Mouse (Mus musculus): ENCODE data around the gene F2rl1. TPM values are rescaled to one million over a fixed set of nuclear protein-coding genes. Genes with fewer than 3 reads are reported as not detected.

The F2rl1 gene
- 0.20 TPM in 1 of 2 replicates, not detected in the other for polyA plus RNA-seq (2014; fragmentation: Nextera tagmentation; extraction: Ambion mirVana)

DNA sequence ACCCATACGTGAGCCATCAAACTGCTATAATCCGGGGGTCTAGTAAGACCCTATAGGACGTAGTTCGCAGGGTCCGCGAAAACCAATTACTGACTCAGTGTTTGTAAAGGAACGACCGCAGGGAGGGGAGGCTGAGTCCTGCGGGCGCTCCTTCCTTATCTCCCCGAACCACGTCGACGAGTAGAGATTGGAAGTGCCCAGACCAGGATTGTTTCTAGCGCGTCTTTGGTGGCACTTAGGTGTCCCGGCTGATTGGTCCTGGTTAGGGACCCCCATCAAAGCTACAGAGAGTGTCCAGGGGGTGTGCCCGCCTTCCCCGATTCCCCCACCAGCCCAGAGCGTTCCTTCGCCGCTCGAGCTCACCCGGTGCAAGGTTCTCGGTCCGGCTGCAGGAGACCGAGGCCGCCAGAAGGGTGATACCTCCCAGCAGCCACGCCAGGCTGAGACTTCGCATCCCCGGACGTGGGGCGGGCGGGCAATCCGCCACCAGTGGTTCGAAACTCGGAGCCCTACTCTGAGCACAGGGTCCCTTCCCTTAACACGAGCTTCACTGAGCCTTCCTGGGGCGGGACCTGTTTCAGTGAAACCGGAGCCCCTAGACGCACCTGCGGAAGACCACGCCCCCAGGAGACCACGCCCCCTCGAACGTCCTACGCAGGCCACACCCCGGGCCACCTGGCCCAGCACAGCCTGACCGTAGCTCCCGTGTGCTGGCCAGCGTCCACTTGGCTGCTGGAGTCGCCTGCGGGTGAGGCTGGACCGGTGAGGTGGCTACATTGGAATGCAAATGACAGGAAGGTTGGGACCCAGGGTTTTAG is at the start of gene F2rl1:
TSS of gene F2rl1 (minus strand) at position 554 of the 818 bp plus-strand sequence.
- peak within 1 kb of the TSS; percentile 97 for H3K4me2 ChIP-seq
- peaks cover 12% of the 10 kb centered on the region; the same call in 1 of the 2 replicates for H3K4me1 ChIP-seq (ENCODE audit: control insufficient read depth, insufficient read depth, low read length)
- peak within 1 kb of the TSS; percentile 50 for H3K4me3 ChIP-seq (ENCODE audit: low read depth, low read length)
- peak; percentile 74; the same call in 1 of the 2 replicates for ATAC-seq (replicated peaks; ENCODE audit: insufficient number of reproducible peaks, low FRiP score, low TSS enrichment)
- peaks cover 30% of the 10 kb centered on the region for H3K27me3 ChIP-seq (ENCODE audit: control insufficient read depth, insufficient read depth, low read length)
- H3K27ac ChIP-seq (ENCODE audit: low read depth, low read length), result no peak within 1 kb of the TSS
- H3K36me3 ChIP-seq (ENCODE audit: control insufficient read depth, insufficient read depth, low read length), result no peaks in the 10 kb centered on the region
- H3K9me3 ChIP-seq (replicated peaks; ENCODE audit: control insufficient read depth, low read length), result no peaks in the 10 kb centered on the region
- under 1% methylated on average over 54 of the region's 54 CpGs for WGBS (ENCODE audit: insufficient replicate concordance)
- peak within 1 kb of the TSS; percentile 61; the same call in 1 of the 2 replicates for H3K9ac ChIP-seq (ENCODE audit: low read depth, low read length)

GRCm38 (mm10) chr13:95570877-95571276 is 45.9 kb upstream of the F2rl1 start:
- H3K4me1 ChIP-seq (ENCODE audit: control insufficient read depth, insufficient read depth, low read length), result no peaks in the 10 kb centered on the region
- H3K4me2 ChIP-seq, result no peak overlapping the region
- ATAC-seq (replicated peaks; ENCODE audit: insufficient number of reproducible peaks, low FRiP score, low TSS enrichment), result no peak
- H3K27ac ChIP-seq (ENCODE audit: low read depth, low read length), result no peak overlapping the region
- H3K4me3 ChIP-seq (ENCODE audit: low read depth, low read length), result no peak overlapping the region
- H3K27me3 ChIP-seq (ENCODE audit: control insufficient read depth, insufficient read depth, low read length), result no peaks in the 10 kb centered on the region
- 93% methylated on average over 4 of the region's 4 CpGs for WGBS (ENCODE audit: insufficient replicate concordance)
- no peak overlapping the region for H3K9ac ChIP-seq (ENCODE audit: low read depth, low read length)
- no peaks in the 10 kb centered on the region for H3K36me3 ChIP-seq (ENCODE audit: control insufficient read depth, insufficient read depth, low read length)
- H3K9me3 ChIP-seq (replicated peaks; ENCODE audit: control insufficient read depth, low read length), result no peaks in the 10 kb centered on the region; the same call in 1 of the 2 replicates

GRCm38 (mm10) chr13:95569326-95569725 is 44.3 kb upstream of the F2rl1 start:
- Histone ChIP-seq H3K4me2 (no peak overlapping the region), H3K4me3 (ENCODE audit: low read depth, low read length) (no peak overlapping the region)

DNA sequence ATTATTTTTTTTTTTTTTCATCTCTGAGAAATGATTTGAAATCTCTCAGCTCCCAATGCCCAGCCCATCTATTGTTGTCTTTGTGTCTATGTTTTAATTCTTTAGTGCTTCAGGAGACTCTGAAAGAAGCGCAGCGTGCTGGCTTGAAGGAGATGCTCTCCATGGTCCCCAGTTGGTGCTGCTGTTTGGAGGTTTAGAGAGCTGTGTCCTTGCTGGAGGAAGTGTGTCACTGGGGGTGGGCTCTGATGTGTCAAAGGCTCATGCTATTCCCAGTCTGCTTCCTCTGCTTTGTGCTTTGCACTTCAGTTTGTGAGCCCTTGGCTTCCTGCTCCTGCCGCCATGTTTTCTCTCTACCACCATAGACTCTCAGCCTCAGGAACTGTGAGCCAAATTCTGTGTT is 43.3 kb upstream of the F2rl1 start:
- H3K27ac ChIP-seq (ENCODE audit: low read depth, low read length), result no peak overlapping the region
- H3K9ac ChIP-seq (ENCODE audit: low read depth, low read length), result no peak overlapping the region
- no peaks in the 10 kb centered on the region for H3K27me3 ChIP-seq (ENCODE audit: control insufficient read depth, insufficient read depth, low read length)
- no peaks in the 10 kb centered on the region; the same call in 1 of the 2 replicates for H3K9me3 ChIP-seq (replicated peaks; ENCODE audit: control insufficient read depth, low read length)
- H3K4me3 ChIP-seq (ENCODE audit: low read depth, low read length), result no peak overlapping the region
- H3K36me3 ChIP-seq (ENCODE audit: control insufficient read depth, insufficient read depth, low read length), result no peaks in the 10 kb centered on the region
- no peaks in the 10 kb centered on the region for H3K4me1 ChIP-seq (ENCODE audit: control insufficient read depth, insufficient read depth, low read length)
- no peak overlapping the region for H3K4me2 ChIP-seq
- no peak for ATAC-seq (replicated peaks; ENCODE audit: insufficient number of reproducible peaks, low FRiP score, low TSS enrichment)
- WGBS (ENCODE audit: insufficient replicate concordance), result 92% methylated on average over 3 of the region's 3 CpGs

More at GRCm38 (mm10) chr13:95569326-95569725, 44.3 kb upstream of the F2rl1 start:
- H3K9me3 ChIP-seq (replicated peaks; ENCODE audit: control insufficient read depth, low read length), result no peaks in the 10 kb centered on the region; the same call in 1 of the 2 replicates
- H3K9ac ChIP-seq (ENCODE audit: low read depth, low read length), result no peak overlapping the region
- no peak overlapping the region for H3K27ac ChIP-seq (ENCODE audit: low read depth, low read length)
- no peaks in the 10 kb centered on the region for H3K36me3 ChIP-seq (ENCODE audit: control insufficient read depth, insufficient read depth, low read length)
- no peaks in the 10 kb centered on the region for H3K27me3 ChIP-seq (ENCODE audit: control insufficient read depth, insufficient read depth, low read length)
- no peak for ATAC-seq (replicated peaks; ENCODE audit: insufficient number of reproducible peaks, low FRiP score, low TSS enrichment)
- no peaks in the 10 kb centered on the region for H3K4me1 ChIP-seq (ENCODE audit: control insufficient read depth, insufficient read depth, low read length)

DNA sequence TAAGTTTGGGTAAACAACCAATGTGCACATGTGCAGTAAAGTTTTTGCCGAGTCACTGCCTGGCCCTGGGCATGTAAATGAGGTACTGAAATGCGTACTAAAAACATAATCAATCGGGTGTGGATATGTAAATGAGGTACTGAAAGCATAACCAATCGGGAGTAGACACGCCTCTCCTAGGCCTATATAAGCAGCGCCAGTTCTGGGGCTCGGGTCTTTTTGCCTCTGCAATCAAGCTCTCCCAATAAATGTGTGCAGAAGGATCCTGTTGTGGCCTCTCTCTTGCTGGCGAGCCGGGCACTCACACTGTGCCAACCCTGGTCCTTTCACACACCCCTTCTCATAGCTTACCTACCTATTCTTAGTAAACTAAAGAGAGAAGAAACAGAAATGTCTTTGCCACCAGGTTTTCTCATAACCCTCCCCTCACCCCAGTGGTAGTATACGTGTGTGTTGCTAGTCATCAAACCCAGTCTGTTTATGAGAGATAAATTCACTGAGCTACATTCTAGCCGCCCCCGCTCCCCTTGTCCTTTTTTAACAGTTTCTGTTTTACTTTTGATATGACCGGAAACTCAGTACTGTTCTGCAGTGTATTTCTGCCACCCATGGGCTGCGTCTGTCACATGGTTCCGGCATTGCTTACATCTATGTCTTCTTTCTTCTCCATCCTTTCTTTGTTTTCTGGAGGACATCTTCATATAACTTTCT is 42.0 kb upstream of the F2rl1 start:
- ATAC-seq (replicated peaks; ENCODE audit: insufficient number of reproducible peaks, low FRiP score, low TSS enrichment), result 0 out of 2 replicates have a peak, but pooled peaks have one; percentile 7
- H3K4me2 ChIP-seq, result no peak overlapping the region

GRCm38 (mm10) chr13:95563693-95564092 is 38.7 kb upstream of the F2rl1 start:
- under 1% methylated on average over 3 of the region's 3 CpGs for WGBS (ENCODE audit: insufficient replicate concordance)
- Histone ChIP-seq H3K4me3 (ENCODE audit: low read depth, low read length) (no peak overlapping the region), H3K36me3 (ENCODE audit: control insufficient read depth, insufficient read depth, low read length) (no peaks in the 10 kb centered on the region), H3K9ac (ENCODE audit: low read depth, low read length) (no peak overlapping the region), H3K4me2 (no peak overlapping the region), H3K27me3 (ENCODE audit: control insufficient read depth, insufficient read depth, low read length) (no peaks in the 10 kb centered on the region), H3K27ac (ENCODE audit: low read depth, low read length) (no peak overlapping the region), H3K4me1 (ENCODE audit: control insufficient read depth, insufficient read depth, low read length) (0 out of 2 replicates have a peak, but pooled peaks cover 6% of the 10 kb centered on the region), H3K9me3 (replicated peaks; ENCODE audit: control insufficient read depth, low read length) (no peaks in the 10 kb centered on the region)
- ATAC-seq (replicated peaks; ENCODE audit: insufficient number of reproducible peaks, low FRiP score, low TSS enrichment), result no peak

More for the DNA sequence above, 42.0 kb upstream of the F2rl1 start:
- H3K36me3 ChIP-seq (ENCODE audit: control insufficient read depth, insufficient read depth, low read length), result no peaks in the 10 kb centered on the region
- no peak overlapping the region for H3K4me3 ChIP-seq (ENCODE audit: low read depth, low read length)
- H3K27ac ChIP-seq (ENCODE audit: low read depth, low read length), result no peak overlapping the region
- H3K9ac ChIP-seq (ENCODE audit: low read depth, low read length), result no peak overlapping the region
- 89% methylated on average over 15 of the region's 15 CpGs for WGBS (ENCODE audit: insufficient replicate concordance)
- H3K4me1 ChIP-seq (ENCODE audit: control insufficient read depth, insufficient read depth, low read length), result 0 out of 2 replicates have a peak, but pooled peaks cover 6% of the 10 kb centered on the region
- no peaks in the 10 kb centered on the region for H3K27me3 ChIP-seq (ENCODE audit: control insufficient read depth, insufficient read depth, low read length)
- H3K9me3 ChIP-seq (replicated peaks; ENCODE audit: control insufficient read depth, low read length), result no peaks in the 10 kb centered on the region; the same call in 1 of the 2 replicates

- Histone ChIP-seq H3K27ac (ENCODE audit: low read depth, low read length) (no peak overlapping the region), H3K27me3 (ENCODE audit: control insufficient read depth, insufficient read depth, low read length) (no peaks in the 10 kb centered on the region), H3K9me3 (replicated peaks; ENCODE audit: control insufficient read depth, low read length) (no peaks in the 10 kb centered on the region), H3K9ac (ENCODE audit: low read depth, low read length) (no peak overlapping the region), H3K4me2 (no peak overlapping the region), H3K4me3 (ENCODE audit: low read depth, low read length) (no peak overlapping the region), H3K4me1 (ENCODE audit: control insufficient read depth, insufficient read depth, low read length) (0 out of 2 replicates have a peak, but pooled peaks cover 6% of the 10 kb centered on the region), H3K36me3 (ENCODE audit: control insufficient read depth, insufficient read depth, low read length) (no peaks in the 10 kb centered on the region)
- WGBS (ENCODE audit: insufficient replicate concordance), result 38% methylated on average over 10 of the region's 10 CpGs
- no peak for ATAC-seq (replicated peaks; ENCODE audit: insufficient number of reproducible peaks, low FRiP score, low TSS enrichment)
Measured at GRCm38 (mm10) chr13:95563066-95563610, 38.1 kb upstream of the F2rl1 start.

DNA sequence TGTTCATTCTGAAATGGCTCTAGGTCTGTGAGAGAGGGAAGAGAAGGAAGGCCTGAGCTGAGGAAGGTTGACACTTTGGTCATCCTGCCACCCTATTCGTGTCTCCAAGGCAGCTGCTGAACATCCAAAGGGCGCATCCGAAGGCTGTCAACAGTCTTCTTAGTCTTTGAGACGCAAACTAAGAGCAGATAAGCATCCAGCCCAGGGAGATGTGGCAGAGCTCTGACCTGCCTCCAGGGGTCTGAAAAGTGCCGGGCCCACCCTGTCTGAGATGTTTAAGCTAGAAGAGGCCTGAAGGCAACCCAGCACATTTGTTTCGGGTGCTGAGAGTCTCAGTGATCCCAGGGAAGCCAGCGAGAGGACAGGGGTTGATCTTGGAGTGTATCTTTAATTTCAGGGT is 32.3 kb upstream of the F2rl1 start:
- Histone ChIP-seq H3K36me3 (ENCODE audit: control insufficient read depth, insufficient read depth, low read length) (no peaks in the 10 kb centered on the region), H3K9me3 (replicated peaks; ENCODE audit: control insufficient read depth, low read length) (no peaks in the 10 kb centered on the region), H3K4me2 (no peak overlapping the region), H3K4me1 (ENCODE audit: control insufficient read depth, insufficient read depth, low read length) (no peaks in the 10 kb centered on the region), H3K27me3 (ENCODE audit: control insufficient read depth, insufficient read depth, low read length) (no peaks in the 10 kb centered on the region), H3K9ac (ENCODE audit: low read depth, low read length) (no peak overlapping the region), H3K27ac (ENCODE audit: low read depth, low read length) (no peak overlapping the region), H3K4me3 (ENCODE audit: low read depth, low read length) (no peak overlapping the region)
- no peak for ATAC-seq (replicated peaks; ENCODE audit: insufficient number of reproducible peaks, low FRiP score, low TSS enrichment)
- WGBS (ENCODE audit: insufficient replicate concordance), result 49% methylated on average over 7 of the region's 7 CpGs

All from heart, embryonic 11.5 days (tissue).